Mouse (Mus musculus): Measurements from ENCODE around the gene Pik3r6. TPM values are rescaled to one million over a fixed set of nuclear protein-coding genes. Genes with fewer than 3 reads are reported as not detected.
A peak's percentile ranks its signal among the peaks of the same experiment; 100 is the strongest.

Gene Pik3r6
- polyA plus RNA-seq, 1 experiment from 2014 or later: 1.8 TPM

DNA sequence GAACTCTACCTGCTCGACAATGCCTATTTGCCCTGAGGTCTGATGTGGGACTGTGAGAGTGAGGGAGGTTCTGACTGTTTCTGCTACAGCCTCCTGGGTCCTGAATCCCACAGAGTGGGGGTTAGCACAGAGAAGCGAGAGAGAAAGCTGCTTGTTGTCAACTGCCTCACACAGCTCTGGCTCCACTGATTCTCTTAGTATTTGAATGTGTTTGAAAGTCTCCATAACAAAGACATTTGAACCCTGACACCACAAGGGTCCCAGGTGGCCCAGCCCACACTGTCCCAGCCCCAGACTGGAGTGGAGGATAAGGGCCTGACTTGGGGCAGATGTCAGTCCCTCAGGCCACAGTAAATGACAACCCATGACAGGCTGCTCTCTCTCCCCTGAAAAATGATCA lies 13.6 kb upstream of the Pik3r6 start:
- H3K9ac ChIP-seq: no peak overlapping the region
- H3K4me1 ChIP-seq: no peaks in the 10 kb centered on the region
- H3K36me3 ChIP-seq: no peaks in the 10 kb centered on the region
- 55% methylated on average over 2 of the region's 2 CpGs for WGBS (ENCODE audit: insufficient replicate concordance)
- H3K4me2 ChIP-seq: no peak overlapping the region
- no peaks in the 10 kb centered on the region for H3K9me3 ChIP-seq (replicated peaks)
- ATAC-seq: no peak
- peaks cover 17% of the 10 kb centered on the region for H3K27me3 ChIP-seq (replicated peaks)
- no peak overlapping the region for H3K4me3 ChIP-seq
- H3K27ac ChIP-seq: no peak overlapping the region

DNA sequence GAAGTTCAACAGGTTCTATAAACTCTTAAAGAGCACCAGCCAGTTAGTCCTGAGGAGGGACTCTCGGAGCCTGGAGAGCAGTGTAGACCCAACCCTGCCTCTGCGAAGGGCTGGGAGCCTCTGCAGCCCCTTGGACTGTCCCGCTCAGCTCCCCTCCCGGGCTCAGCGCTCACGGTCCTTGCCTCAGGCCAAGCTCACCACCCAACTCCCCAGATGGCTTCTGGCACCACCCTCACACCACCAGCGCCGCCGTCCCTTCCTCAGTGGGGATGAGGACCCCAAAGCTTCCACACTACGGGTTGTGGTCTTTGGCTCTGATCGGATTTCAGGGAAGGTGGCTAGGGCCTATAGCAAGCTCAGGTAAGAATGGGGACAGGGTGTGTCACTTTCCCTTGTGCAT lies 10.2 kb upstream of the Pik3r6 start:
- Histone ChIP-seq H3K9ac (no peak overlapping the region), H3K4me2 (no peak overlapping the region), H3K4me3 (no peak overlapping the region), H3K4me1 (no peaks in the 10 kb centered on the region), H3K9me3 (replicated peaks) (no peaks in the 10 kb centered on the region), H3K27me3 (replicated peaks) (0 out of 2 replicates have a peak, but pooled peaks cover 1% of the 10 kb centered on the region), H3K27ac (no peak overlapping the region), H3K36me3 (no peaks in the 10 kb centered on the region)
- ATAC-seq: no peak
- 80% methylated on average over 11 of the region's 11 CpGs for WGBS (ENCODE audit: insufficient replicate concordance)

DNA sequence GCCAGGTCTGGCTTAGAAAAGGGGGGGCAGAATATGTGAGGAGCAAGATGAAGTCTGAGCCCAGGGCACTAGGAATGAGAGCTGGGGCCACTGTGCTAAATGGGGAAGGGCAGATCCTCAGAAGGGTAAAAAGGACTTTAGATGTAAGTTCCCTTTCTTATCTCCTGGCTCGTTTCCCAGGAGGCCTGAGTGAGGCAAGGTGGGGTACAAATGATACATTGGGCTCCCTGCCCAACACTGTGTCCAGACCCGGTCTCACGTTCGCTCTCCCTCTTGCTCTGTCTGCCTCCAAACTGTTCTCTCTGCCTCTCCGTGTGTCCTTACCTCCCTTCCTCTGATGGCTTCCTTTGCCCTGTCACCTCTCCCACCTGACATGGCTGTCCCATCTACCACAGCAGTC lies 9.1 kb upstream of the Pik3r6 start:
- Histone ChIP-seq H3K4me1 (no peaks in the 10 kb centered on the region), H3K4me2 (no peak overlapping the region), H3K36me3 (no peaks in the 10 kb centered on the region), H3K9ac (no peak overlapping the region), H3K4me3 (no peak overlapping the region), H3K27ac (no peak overlapping the region), H3K27me3 (replicated peaks) (no peaks in the 10 kb centered on the region), H3K9me3 (replicated peaks) (no peaks in the 10 kb centered on the region)
- no peak for ATAC-seq
- WGBS (ENCODE audit: insufficient replicate concordance): 72% methylated on average over 5 of the region's 5 CpGs

DNA sequence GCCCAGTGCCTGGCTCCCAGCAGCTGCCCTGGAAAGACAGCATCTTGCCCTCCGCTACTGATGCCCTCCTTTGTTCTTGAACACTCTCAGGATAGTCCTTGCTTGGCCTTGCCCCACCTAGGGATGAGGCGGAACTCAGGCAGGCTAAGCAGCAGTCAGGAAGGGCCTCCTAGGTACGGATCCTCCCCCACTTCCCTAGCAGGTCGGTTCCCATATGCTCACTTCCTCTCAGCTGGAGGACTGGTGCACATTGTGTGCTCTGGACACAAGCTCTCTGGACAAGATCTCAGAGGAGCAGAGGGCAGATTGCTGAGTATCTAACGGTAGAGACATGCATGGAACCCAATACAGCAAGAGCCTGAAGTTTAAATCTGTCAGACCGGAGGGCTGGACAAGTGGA lies 5.7 kb upstream of the Pik3r6 start:
- Histone ChIP-seq H3K4me3 (no peak overlapping the region), H3K27ac (no peak overlapping the region), H3K36me3 (no peaks in the 10 kb centered on the region), H3K27me3 (replicated peaks) (peaks cover 23% of the 10 kb centered on the region), H3K9ac (no peak overlapping the region), H3K4me1 (peaks cover 12% of the 10 kb centered on the region), H3K9me3 (replicated peaks) (no peaks in the 10 kb centered on the region), H3K4me2 (no peak overlapping the region)
- WGBS (ENCODE audit: insufficient replicate concordance): 31% methylated on average over 6 of the region's 6 CpGs
- ATAC-seq: no peak

DNA sequence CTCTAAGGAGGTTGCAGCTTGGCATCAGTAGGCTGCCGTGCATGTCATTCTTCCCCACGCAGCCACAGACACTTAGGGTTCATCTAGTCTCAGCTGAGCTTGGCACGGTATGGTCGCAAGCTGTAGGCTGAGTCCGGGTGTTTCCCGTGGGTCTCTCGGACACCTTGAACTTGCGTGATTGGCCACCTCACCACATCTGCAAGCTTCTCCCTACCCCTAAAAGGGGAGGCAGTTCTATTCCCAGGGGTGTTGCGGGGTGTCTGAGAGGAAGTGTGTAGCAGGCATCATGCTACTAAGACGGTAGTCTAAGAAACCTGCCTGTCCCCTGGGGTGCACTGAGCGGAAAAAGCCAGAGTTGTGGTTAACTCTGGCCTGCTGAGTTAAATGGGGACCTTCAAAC lies 4.3 kb upstream of the Pik3r6 start:
- Histone ChIP-seq H3K4me2 (no peak overlapping the region), H3K9me3 (replicated peaks) (no peaks in the 10 kb centered on the region), H3K4me3 (no peak overlapping the region), H3K9ac (no peak overlapping the region), H3K27me3 (replicated peaks) (peaks cover 35% of the 10 kb centered on the region), H3K36me3 (no peaks in the 10 kb centered on the region), H3K4me1 (peaks cover 12% of the 10 kb centered on the region), H3K27ac (no peak overlapping the region)
- no peak for ATAC-seq
- 79% methylated on average over 11 of the region's 11 CpGs for WGBS (ENCODE audit: insufficient replicate concordance)

DNA sequence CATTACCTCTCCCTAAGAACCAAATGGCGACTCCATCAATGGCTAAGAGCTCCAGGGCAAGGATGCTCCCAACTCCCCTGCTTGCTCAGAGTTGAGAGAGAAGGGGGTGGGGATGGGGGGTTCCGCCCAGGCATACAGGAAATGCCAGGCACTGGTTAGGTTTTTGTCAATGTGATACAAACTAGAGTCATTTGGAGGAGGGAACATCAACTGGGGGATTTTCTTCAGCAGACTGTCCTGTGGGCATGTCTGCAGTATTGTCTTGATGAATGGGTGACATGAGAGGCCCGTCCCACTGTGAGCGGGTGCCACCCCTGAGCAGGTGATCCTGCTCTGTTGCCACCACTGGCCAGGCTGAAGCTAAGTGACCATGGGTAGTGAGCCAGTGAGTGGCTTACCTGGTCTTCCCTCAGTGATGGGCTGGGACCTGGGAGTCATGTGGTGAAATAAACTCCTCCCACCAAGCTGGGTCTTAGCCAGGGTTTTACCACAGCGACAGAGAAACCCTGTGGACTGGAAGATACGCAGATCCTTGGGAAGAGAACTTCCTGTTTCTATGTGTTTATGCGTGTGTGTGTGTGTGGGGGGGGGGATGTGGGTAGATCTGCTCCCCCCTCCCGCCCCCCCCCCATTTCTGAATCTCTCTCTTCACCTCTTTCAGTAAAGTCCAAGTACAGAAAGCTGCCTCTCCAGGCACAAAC lies 3.7 kb upstream of the Pik3r6 start:
- no peaks in the 10 kb centered on the region for H3K9me3 ChIP-seq (replicated peaks)
- no peak overlapping the region for H3K27ac ChIP-seq
- peaks cover 39% of the 10 kb centered on the region for H3K27me3 ChIP-seq (replicated peaks)
- no peak overlapping the region for H3K4me2 ChIP-seq
- H3K4me3 ChIP-seq: no peak overlapping the region
- H3K36me3 ChIP-seq: no peaks in the 10 kb centered on the region
- no peak overlapping the region for H3K9ac ChIP-seq
- peaks cover 12% of the 10 kb centered on the region for H3K4me1 ChIP-seq
- 44% methylated on average over 8 of the region's 8 CpGs for WGBS (ENCODE audit: insufficient replicate concordance)
- no peak for ATAC-seq

- Histone ChIP-seq H3K27ac (no peak overlapping the region), H3K4me1 (peaks cover 12% of the 10 kb centered on the region), H3K36me3 (no peaks in the 10 kb centered on the region), H3K9me3 (replicated peaks) (no peaks in the 10 kb centered on the region), H3K4me3 (no peak overlapping the region), H3K27me3 (replicated peaks) (peaks cover 39% of the 10 kb centered on the region), H3K9ac (no peak overlapping the region), H3K4me2 (no peak overlapping the region)
- peak; percentile 62 for ATAC-seq
- 7% methylated on average over 14 of the region's 14 CpGs for WGBS (ENCODE audit: insufficient replicate concordance)
Observed at GRCm38 (mm10) chr11:68500949-68501350, 1.9 kb upstream of the Pik3r6 start.

DNA sequence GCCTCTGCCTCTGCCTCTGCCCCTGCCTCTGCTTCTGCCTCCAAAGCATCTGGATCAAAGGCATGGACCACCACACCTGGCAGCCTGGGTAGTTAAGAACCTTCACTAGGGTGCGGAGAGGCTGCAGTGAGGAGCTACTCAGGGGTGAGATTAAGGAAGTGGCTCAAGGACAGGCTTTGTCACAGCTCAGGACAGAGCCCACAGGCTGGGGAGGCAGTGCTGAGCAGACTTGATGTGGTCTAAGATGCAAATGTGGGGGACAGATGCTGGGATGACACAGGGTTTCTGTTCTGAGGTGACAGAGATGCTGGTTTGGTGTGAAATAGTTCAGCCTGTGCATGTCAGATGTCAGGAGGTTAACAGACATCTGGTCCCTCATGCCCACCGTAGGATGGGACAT lies 411 bp upstream of the Pik3r6 start:
- peaks cover 12% of the 10 kb centered on the region for H3K4me1 ChIP-seq
- no peaks in the 10 kb centered on the region for H3K36me3 ChIP-seq
- H3K4me3 ChIP-seq: no peak overlapping the region
- H3K4me2 ChIP-seq: no peak overlapping the region
- no peak overlapping the region for H3K9ac ChIP-seq
- ATAC-seq: no peak
- H3K27me3 ChIP-seq (replicated peaks): peaks cover 39% of the 10 kb centered on the region
- 23% methylated on average over 2 of the region's 2 CpGs for WGBS (ENCODE audit: insufficient replicate concordance)
- no peaks in the 10 kb centered on the region for H3K9me3 ChIP-seq (replicated peaks)
- no peak overlapping the region for H3K27ac ChIP-seq

DNA sequence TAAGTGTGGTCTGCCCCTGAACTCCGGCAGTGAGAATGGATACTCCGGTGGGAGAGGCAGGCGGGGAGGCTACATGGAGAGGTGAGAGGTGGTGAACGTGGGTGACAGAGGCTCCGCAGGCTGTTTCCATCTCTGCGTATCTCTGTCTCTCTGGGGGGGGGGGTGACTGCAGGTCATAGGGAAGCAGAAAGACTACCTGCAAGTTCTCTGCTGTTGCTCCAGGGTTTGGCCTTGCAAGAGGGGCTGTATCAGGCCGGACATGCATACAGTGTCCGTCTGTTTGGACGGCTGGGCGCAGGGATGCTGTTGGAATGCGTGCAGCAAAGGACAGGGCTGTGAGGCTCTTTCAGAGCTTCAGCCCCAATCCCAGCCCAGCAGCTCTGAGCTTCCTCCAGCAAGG lies 2.1 kb downstream of the Pik3r6 start:
- H3K27me3 ChIP-seq (replicated peaks): peaks cover 30% of the 10 kb centered on the region
- H3K27ac ChIP-seq: no peak overlapping the region
- no peak overlapping the region for H3K4me3 ChIP-seq
- H3K4me1 ChIP-seq: peaks cover 12% of the 10 kb centered on the region
- WGBS (ENCODE audit: insufficient replicate concordance): 79% methylated on average over 11 of the region's 11 CpGs
- no peaks in the 10 kb centered on the region for H3K36me3 ChIP-seq
- no peak overlapping the region for H3K9ac ChIP-seq
- no peaks in the 10 kb centered on the region for H3K9me3 ChIP-seq (replicated peaks)
- ATAC-seq: no peak
- H3K4me2 ChIP-seq: no peak overlapping the region; the same call in 1 of the 2 replicates

GRCm38 (mm10) chr11:68507246-68507645 lies 4.4 kb downstream of the Pik3r6 start:
- Histone ChIP-seq H3K4me2 (no peak overlapping the region), H3K36me3 (no peaks in the 10 kb centered on the region), H3K9me3 (replicated peaks) (no peaks in the 10 kb centered on the region), H3K4me1 (no peaks in the 10 kb centered on the region; the same call in 1 of the 2 replicates), H3K9ac (no peak overlapping the region), H3K4me3 (no peak overlapping the region), H3K27ac (no peak overlapping the region), H3K27me3 (replicated peaks) (peaks cover 14% of the 10 kb centered on the region; the same call in 1 of the 2 replicates)
- ATAC-seq: no peak
- 78% methylated on average over 7 of the region's 7 CpGs for WGBS (ENCODE audit: insufficient replicate concordance)

GRCm38 (mm10) chr11:68508619-68509018 lies 5.8 kb downstream of the Pik3r6 start:
- no peak for ATAC-seq
- WGBS (ENCODE audit: insufficient replicate concordance): 49% methylated on average over 5 of the region's 5 CpGs
- H3K36me3 ChIP-seq: no peaks in the 10 kb centered on the region

DNA sequence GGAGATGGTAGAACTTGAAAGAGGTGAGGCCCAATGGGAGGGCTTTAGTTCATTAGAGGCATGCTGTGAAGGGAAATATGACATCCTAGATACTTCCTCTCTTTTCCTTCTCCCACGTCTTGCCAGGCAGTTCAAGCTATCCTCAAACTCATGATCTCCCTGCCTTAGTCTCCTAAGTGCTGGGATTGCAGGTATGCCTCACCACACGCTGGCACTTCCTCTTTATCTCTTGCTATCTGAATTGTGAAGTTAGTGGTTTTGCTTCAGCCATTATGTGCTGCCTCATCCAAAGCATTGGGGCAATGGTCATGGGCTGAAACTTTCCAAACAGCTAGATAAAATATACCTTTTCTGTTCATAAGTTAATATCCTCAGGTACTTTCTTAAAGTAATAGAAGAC lies 6.4 kb downstream of the Pik3r6 start:
- Histone ChIP-seq H3K36me3 (no peaks in the 10 kb centered on the region), H3K4me2 (no peak overlapping the region), H3K27ac (no peak overlapping the region), H3K4me1 (no peaks in the 10 kb centered on the region), H3K27me3 (replicated peaks) (no peaks in the 10 kb centered on the region; the same call in 1 of the 2 replicates), H3K9me3 (replicated peaks) (no peaks in the 10 kb centered on the region), H3K9ac (no peak overlapping the region), H3K4me3 (no peak overlapping the region)
- ATAC-seq: no peak
- 14% methylated on average over 2 of the region's 2 CpGs for WGBS (ENCODE audit: insufficient replicate concordance)

More at GRCm38 (mm10) chr11:68508619-68509018, 5.8 kb downstream of the Pik3r6 start:
- no peak overlapping the region for H3K9ac ChIP-seq
- no peaks in the 10 kb centered on the region for H3K4me1 ChIP-seq
- no peak overlapping the region for H3K27ac ChIP-seq
- peaks cover 2% of the 10 kb centered on the region; the same call in 1 of the 2 replicates for H3K27me3 ChIP-seq (replicated peaks)
- no peak overlapping the region for H3K4me3 ChIP-seq
- H3K4me2 ChIP-seq: no peak overlapping the region
- H3K9me3 ChIP-seq (replicated peaks): no peaks in the 10 kb centered on the region

DNA sequence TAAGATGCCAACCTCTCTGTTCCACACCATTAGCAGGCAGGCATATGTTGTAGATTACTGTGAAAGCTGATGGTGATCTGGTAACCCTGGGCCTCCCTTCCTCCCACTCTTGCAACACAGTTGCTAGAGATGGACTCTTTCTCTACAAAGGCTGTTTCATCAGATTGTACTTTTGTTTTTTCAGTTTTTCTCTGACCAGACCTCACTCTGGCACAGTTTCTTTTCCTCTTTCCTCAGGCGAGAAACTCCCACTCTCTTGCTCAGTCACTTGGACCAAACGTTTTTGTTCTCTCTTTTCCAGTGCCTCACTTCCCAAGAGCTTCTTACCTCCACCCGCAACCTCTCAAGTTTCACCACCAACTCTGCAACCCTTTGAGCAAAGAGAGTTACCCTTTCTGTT lies 11.2 kb downstream of the Pik3r6 start:
- Histone ChIP-seq H3K9me3 (replicated peaks) (no peaks in the 10 kb centered on the region), H3K4me3 (no peak overlapping the region), H3K36me3 (no peaks in the 10 kb centered on the region), H3K27me3 (replicated peaks) (no peaks in the 10 kb centered on the region), H3K27ac (no peak overlapping the region), H3K4me1 (no peaks in the 10 kb centered on the region), H3K4me2 (no peak overlapping the region), H3K9ac (no peak overlapping the region)
- no peak for ATAC-seq
- WGBS (ENCODE audit: insufficient replicate concordance): 48% methylated on average over 3 of the region's 3 CpGs
